Mouse (Mus musculus): ENCODE results near the gene Lrp6. TPM values are rescaled to one million over a fixed set of nuclear protein-coding genes. Genes with fewer than 3 reads are reported as not detected.

The Lrp6 gene
- polyA plus RNA-seq, 1 experiment, result 31.5 TPM

GRCm38 (mm10) chr6:134431583-134431982, 135.2 kb downstream of the Lrp6 start:
- DNase-seq (ENCODE audit: low read depth), result no peak
- no peak for TF ChIP-seq CTCF (IDR thresholded peaks at IDR 0.05; ENCODE audit: borderline replicate concordance, extremely low read depth, insufficient read depth, insufficient read length)
- no peak for TF ChIP-seq POLR2A (IDR thresholded peaks at IDR 0.05; ENCODE audit: borderline replicate concordance, extremely low read depth, insufficient read depth, insufficient read length, poor library complexity, severe bottlenecking)

- no peak for DNase-seq (ENCODE audit: low read depth)
- TF ChIP-seq CTCF (IDR thresholded peaks at IDR 0.05; ENCODE audit: borderline replicate concordance, extremely low read depth, insufficient read depth, insufficient read length) (no peak; the same call in 1 of the 2 replicates), POLR2A (IDR thresholded peaks at IDR 0.05; ENCODE audit: borderline replicate concordance, extremely low read depth, insufficient read depth, insufficient read length, poor library complexity, severe bottlenecking) (no peak)
These were observed 136.5 kb downstream of the Lrp6 start for GRCm38 (mm10) chr6:134430161-134430799.

- no peak for DNase-seq (ENCODE audit: low read depth)
- TF ChIP-seq CTCF (IDR thresholded peaks at IDR 0.05; ENCODE audit: borderline replicate concordance, extremely low read depth, insufficient read depth, insufficient read length) (no peak), POLR2A (IDR thresholded peaks at IDR 0.05; ENCODE audit: borderline replicate concordance, extremely low read depth, insufficient read depth, insufficient read length, poor library complexity, severe bottlenecking) (no peak)
These were observed 138.3 kb downstream of the Lrp6 start for GRCm38 (mm10) chr6:134428455-134428854.

GRCm38 (mm10) chr6:134427165-134427564, 139.6 kb downstream of the Lrp6 start:
- DNase-seq (ENCODE audit: low read depth), result peak; percentile 55
- TF ChIP-seq CTCF (IDR thresholded peaks at IDR 0.05; ENCODE audit: borderline replicate concordance, extremely low read depth, insufficient read depth, insufficient read length), result peak; percentile 49; the same call in 1 of the 2 replicates
- TF ChIP-seq POLR2A (IDR thresholded peaks at IDR 0.05; ENCODE audit: borderline replicate concordance, extremely low read depth, insufficient read depth, insufficient read length, poor library complexity, severe bottlenecking), result no peak

GRCm38 (mm10) chr6:134425216-134425717, 141.5 kb downstream of the Lrp6 start:
- peak; percentile 77 for TF ChIP-seq CTCF (IDR thresholded peaks at IDR 0.05; ENCODE audit: borderline replicate concordance, extremely low read depth, insufficient read depth, insufficient read length)
- no peak for TF ChIP-seq POLR2A (IDR thresholded peaks at IDR 0.05; ENCODE audit: borderline replicate concordance, extremely low read depth, insufficient read depth, insufficient read length, poor library complexity, severe bottlenecking)
- DNase-seq (ENCODE audit: low read depth), result peak; percentile 88

GRCm38 (mm10) chr6:134421921-134422320, 144.8 kb downstream of the Lrp6 start:
- DNase-seq (ENCODE audit: low read depth), result peak; percentile 22
- TF ChIP-seq POLR2A (IDR thresholded peaks at IDR 0.05; ENCODE audit: borderline replicate concordance, extremely low read depth, insufficient read depth, insufficient read length, poor library complexity, severe bottlenecking), result no peak
- TF ChIP-seq CTCF (IDR thresholded peaks at IDR 0.05; ENCODE audit: borderline replicate concordance, extremely low read depth, insufficient read depth, insufficient read length), result no peak

GRCm38 (mm10) chr6:134420375-134420774, 146.4 kb downstream of the Lrp6 start:
- DNase-seq (ENCODE audit: low read depth), result no peak
- TF ChIP-seq POLR2A (IDR thresholded peaks at IDR 0.05; ENCODE audit: borderline replicate concordance, extremely low read depth, insufficient read depth, insufficient read length, poor library complexity, severe bottlenecking) (no peak), CTCF (IDR thresholded peaks at IDR 0.05; ENCODE audit: borderline replicate concordance, extremely low read depth, insufficient read depth, insufficient read length) (no peak)

- TF ChIP-seq POLR2A (IDR thresholded peaks at IDR 0.05; ENCODE audit: borderline replicate concordance, extremely low read depth, insufficient read depth, insufficient read length, poor library complexity, severe bottlenecking), result no peak
- TF ChIP-seq CTCF (IDR thresholded peaks at IDR 0.05; ENCODE audit: borderline replicate concordance, extremely low read depth, insufficient read depth, insufficient read length), result no peak
- DNase-seq (ENCODE audit: low read depth), result peak; percentile 12
These were observed 148.9 kb downstream of the Lrp6 start for GRCm38 (mm10) chr6:134417886-134418285.

- DNase-seq (ENCODE audit: low read depth), result no peak
- no peak for TF ChIP-seq CTCF (IDR thresholded peaks at IDR 0.05; ENCODE audit: borderline replicate concordance, extremely low read depth, insufficient read depth, insufficient read length)
- TF ChIP-seq POLR2A (IDR thresholded peaks at IDR 0.05; ENCODE audit: borderline replicate concordance, extremely low read depth, insufficient read depth, insufficient read length, poor library complexity, severe bottlenecking), result no peak
These were observed 150.1 kb downstream of the Lrp6 start for GRCm38 (mm10) chr6:134416556-134417105.

GRCm38 (mm10) chr6:134414532-134414883, 152.3 kb downstream of the Lrp6 start:
- TF ChIP-seq CTCF (IDR thresholded peaks at IDR 0.05; ENCODE audit: borderline replicate concordance, extremely low read depth, insufficient read depth, insufficient read length), result no peak
- no peak for TF ChIP-seq POLR2A (IDR thresholded peaks at IDR 0.05; ENCODE audit: borderline replicate concordance, extremely low read depth, insufficient read depth, insufficient read length, poor library complexity, severe bottlenecking)
- DNase-seq (ENCODE audit: low read depth), result no peak

- no peak for TF ChIP-seq POLR2A (IDR thresholded peaks at IDR 0.05; ENCODE audit: borderline replicate concordance, extremely low read depth, insufficient read depth, insufficient read length, poor library complexity, severe bottlenecking)
- TF ChIP-seq CTCF (IDR thresholded peaks at IDR 0.05; ENCODE audit: borderline replicate concordance, extremely low read depth, insufficient read depth, insufficient read length), result no peak
- no peak for DNase-seq (ENCODE audit: low read depth)
These were observed 152.8 kb downstream of the Lrp6 start for GRCm38 (mm10) chr6:134413706-134414531.

Measured in brain, embryonic 14.5 days (tissue).